Mouse (Mus musculus): ENCODE results near the gene Aak1.

DNA sequence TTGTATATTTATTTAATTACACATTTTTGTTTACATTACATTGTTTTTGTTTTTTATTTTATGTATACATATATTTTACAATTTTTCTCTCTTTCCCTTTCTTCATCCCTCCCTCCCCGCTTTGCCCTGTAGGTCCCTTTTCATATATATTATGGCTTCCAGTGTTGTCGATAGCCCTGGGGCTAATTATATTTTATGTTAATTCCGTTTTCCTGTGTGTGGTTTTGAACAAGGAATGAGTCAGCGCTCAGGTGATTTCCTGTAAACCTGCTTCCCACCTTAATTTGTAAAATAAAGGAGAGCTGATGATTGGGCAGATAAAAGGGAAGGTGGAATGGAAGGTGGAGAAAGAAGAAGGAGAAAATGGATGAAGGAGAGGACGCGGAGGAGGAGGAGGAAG, 159.6 kb downstream of the Aak1 start, which contains the start of gene Nfu1:
- TF ChIP-seq CTCF (IDR thresholded peaks at IDR 0.05; ENCODE audit: low read depth, low read length) = no peak
- no peak for TF ChIP-seq POLR2A (IDR thresholded peaks at IDR 0.05; ENCODE audit: borderline replicate concordance, low read depth, low read length)

All from bone marrow macrophage, adult 2 months (primary cell).